Mouse (Mus musculus) limb, embryonic 11.5 days (tissue): ENCODE data around the gene Lmx1b. TPM values are rescaled to one million over a fixed set of nuclear protein-coding genes. Genes with fewer than 3 reads are reported as not detected.

Experiments
- ATAC-seq: fragments of 200-750 bp; cut with Nextera tagmentation; 2 replicates; pipeline ENCODE4 v1.8.0; 2017; ENCODE audit warnings: low read depth; ENCODE audit not compliant: insufficient number of reproducible peaks, low FRiP score, low TSS enrichment
- DNase-seq: peaks from one replicate; pipeline ENCODE4 v3.0.0-alpha.2; 2015; ENCODE audit warnings: low spot score
- H3K27ac ChIP-seq: fragments of 300-500 bp; sonication (generic); replicated peaks from 2 replicates; pipeline ENCODE4 v1.5.1; 2014; ENCODE audit warnings: low read depth, mild to moderate bottlenecking, low read length
- H3K27me3 ChIP-seq: fragments of 300-500 bp; sonication (generic); 2 replicates; pipeline ENCODE4 v1.6.1; 2014; ENCODE audit warnings: mild to moderate bottlenecking, low read length, mixed read lengths; ENCODE audit not compliant: control insufficient read depth, insufficient read depth
- H3K36me3 ChIP-seq: fragments of 300-500 bp; sonication (generic); 2 replicates; pipeline ENCODE4 v1.6.1; 2014; ENCODE audit warnings: mild to moderate bottlenecking, low read length, moderate library complexity, mixed read lengths; ENCODE audit not compliant: control insufficient read depth, insufficient read depth
- H3K4me1 ChIP-seq: fragments of 300-500 bp; sonication (generic); 2 replicates; pipeline ENCODE4 v1.6.1; 2014; ENCODE audit warnings: low read length, mixed read lengths; ENCODE audit not compliant: control insufficient read depth, insufficient read depth
- H3K4me2 ChIP-seq: fragments of 300-500 bp; sonication (generic); 2 replicates; pipeline ENCODE4 v1.6.1; 2014; ENCODE audit warnings: low read depth, mild to moderate bottlenecking, moderate library complexity; ENCODE audit not compliant: severe bottlenecking
- H3K4me3 ChIP-seq: fragments of 300-500 bp; sonication (generic); 2 replicates; pipeline ENCODE4 v1.5.1; 2014; ENCODE audit warnings: low read depth, low read length
- H3K9ac ChIP-seq: fragments of 300-500 bp; sonication (generic); 2 replicates; pipeline ENCODE4 v1.6.1; 2014; ENCODE audit warnings: mild to moderate bottlenecking, low read length
- H3K9me3 ChIP-seq: fragments of 300-500 bp; sonication (generic); 2 replicates; pipeline ENCODE4 v1.6.1; 2016; ENCODE audit warnings: low read length; ENCODE audit not compliant: control insufficient read depth
- WGBS: fragments of 180-500 bp; shearing (Covaris S2); extraction: QIAGEN DNeasy Blood & Tissue Kit; methylation state at CpG from one replicate; pipeline ENCODE4 v1.1.7; 2014; 5-methylcytosine and 5-hydroxymethylcytosine counted together
- polyA plus RNA-seq: library from polyadenylated mRNA; unstranded; fragments of >200 nt; fragmentation: Nextera tagmentation; extraction: Ambion mirVana; gene quantifications from 2 replicates; pipeline ENCODE4 v1.2.1, GENCODE M21; 2014

The Lmx1b gene
- polyA plus RNA-seq, 1 experiment from 2014 or later, result 10.2 TPM

DNA sequence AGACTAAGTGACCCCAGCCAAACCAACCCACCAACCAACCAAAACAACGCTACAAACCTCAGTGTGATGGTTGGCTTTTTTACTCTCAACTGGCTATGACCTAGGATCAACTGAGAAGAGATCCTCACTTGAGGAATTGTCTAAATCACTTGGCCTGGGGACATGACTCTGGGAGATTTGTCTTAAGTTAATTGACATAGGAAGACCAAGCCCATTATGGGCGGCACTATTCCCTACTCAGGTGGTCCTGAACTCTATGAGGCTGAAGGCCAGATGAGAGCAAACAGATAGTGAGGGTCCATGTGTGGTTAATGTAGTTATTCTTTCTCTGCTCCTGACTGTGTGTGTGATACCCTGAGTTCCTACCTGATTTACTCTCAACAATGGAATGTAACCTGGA is 92.7 kb downstream of the Lmx1b start:
- Histone ChIP-seq H3K4me3 (no peak overlapping the region), H3K27ac (no peak overlapping the region)

DNA sequence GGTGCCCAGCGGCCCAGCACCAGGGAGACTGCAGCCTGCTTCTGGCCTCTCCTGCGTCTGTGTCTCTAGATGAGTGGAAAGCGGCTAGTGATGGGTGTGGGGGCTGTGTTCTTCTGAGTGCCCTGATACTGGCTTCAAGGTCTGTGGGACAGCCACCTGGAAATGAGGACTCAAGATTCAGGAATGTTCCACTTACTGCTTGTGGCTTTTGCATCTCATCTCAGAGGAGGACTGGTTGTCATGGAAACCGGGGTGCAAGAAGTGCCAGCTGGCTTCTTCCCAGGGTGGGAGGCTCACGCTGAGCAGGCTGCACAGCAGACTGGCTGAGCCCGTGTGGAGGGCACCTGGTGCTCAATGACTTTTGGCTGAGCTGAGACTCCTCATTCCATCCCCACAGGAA is 93.4 kb downstream of the Lmx1b start:
- H3K27ac ChIP-seq, result peak overlapping the region; percentile 8; the same call in 1 of the 2 replicates

More for the DNA sequence above, 92.7 kb downstream of the Lmx1b start:
- Histone ChIP-seq H3K9ac (no peak overlapping the region), H3K4me2 (no peak overlapping the region), H3K36me3 (no peaks in the 10 kb centered on the region), H3K4me1 (peaks cover 27% of the 10 kb centered on the region), H3K9me3 (no peaks in the 10 kb centered on the region), H3K27me3 (peaks cover 17% of the 10 kb centered on the region)
- ATAC-seq, result no peak
- no peak for DNase-seq
- WGBS, result 94% methylated on average over 2 of the region's 2 CpGs

DNA sequence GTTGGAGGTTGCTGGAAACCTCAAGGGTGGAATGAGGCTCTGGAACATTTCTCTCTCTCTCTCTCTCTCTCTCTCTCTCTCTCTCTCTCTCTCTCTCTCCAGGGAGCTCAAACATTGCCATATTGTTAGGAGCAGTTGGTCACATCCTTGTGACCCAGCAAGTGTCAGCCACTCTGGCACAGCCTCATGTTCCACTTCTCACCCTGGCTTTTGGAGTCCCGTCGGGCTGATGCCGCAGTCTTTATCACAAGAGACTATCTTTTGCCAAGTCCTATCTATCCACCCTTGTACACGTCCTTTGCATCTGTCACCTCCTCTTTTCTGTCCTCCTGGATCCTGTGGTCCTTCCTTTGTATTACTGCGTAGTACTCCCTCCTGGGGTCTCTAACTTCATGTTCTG is 94.3 kb downstream of the Lmx1b start:
- H3K9me3 ChIP-seq, result no peaks in the 10 kb centered on the region
- no peak for DNase-seq
- peaks cover 17% of the 10 kb centered on the region for H3K27me3 ChIP-seq
- WGBS, result 80% methylated on average over 5 of the region's 5 CpGs
- H3K9ac ChIP-seq, result no peak overlapping the region
- peaks cover 27% of the 10 kb centered on the region for H3K4me1 ChIP-seq
- H3K4me2 ChIP-seq, result no peak overlapping the region
- H3K36me3 ChIP-seq, result no peaks in the 10 kb centered on the region
- H3K27ac ChIP-seq, result no peak overlapping the region
- no peak for ATAC-seq
- H3K4me3 ChIP-seq, result no peak overlapping the region

More for the DNA sequence above, 93.4 kb downstream of the Lmx1b start:
- WGBS, result 25% methylated on average over 6 of the region's 6 CpGs
- H3K4me1 ChIP-seq, result peaks cover 27% of the 10 kb centered on the region
- H3K9ac ChIP-seq, result no peak overlapping the region
- H3K36me3 ChIP-seq, result no peaks in the 10 kb centered on the region
- peaks cover 17% of the 10 kb centered on the region for H3K27me3 ChIP-seq
- peak; percentile 58 for DNase-seq
- no peak overlapping the region for H3K4me3 ChIP-seq
- ATAC-seq, result no peak; the same call in 1 of the 2 replicates
- H3K4me2 ChIP-seq, result 0 out of 2 replicates have a peak overlapping the region, but pooled peaks have one; percentile 4
- no peaks in the 10 kb centered on the region for H3K9me3 ChIP-seq

DNA sequence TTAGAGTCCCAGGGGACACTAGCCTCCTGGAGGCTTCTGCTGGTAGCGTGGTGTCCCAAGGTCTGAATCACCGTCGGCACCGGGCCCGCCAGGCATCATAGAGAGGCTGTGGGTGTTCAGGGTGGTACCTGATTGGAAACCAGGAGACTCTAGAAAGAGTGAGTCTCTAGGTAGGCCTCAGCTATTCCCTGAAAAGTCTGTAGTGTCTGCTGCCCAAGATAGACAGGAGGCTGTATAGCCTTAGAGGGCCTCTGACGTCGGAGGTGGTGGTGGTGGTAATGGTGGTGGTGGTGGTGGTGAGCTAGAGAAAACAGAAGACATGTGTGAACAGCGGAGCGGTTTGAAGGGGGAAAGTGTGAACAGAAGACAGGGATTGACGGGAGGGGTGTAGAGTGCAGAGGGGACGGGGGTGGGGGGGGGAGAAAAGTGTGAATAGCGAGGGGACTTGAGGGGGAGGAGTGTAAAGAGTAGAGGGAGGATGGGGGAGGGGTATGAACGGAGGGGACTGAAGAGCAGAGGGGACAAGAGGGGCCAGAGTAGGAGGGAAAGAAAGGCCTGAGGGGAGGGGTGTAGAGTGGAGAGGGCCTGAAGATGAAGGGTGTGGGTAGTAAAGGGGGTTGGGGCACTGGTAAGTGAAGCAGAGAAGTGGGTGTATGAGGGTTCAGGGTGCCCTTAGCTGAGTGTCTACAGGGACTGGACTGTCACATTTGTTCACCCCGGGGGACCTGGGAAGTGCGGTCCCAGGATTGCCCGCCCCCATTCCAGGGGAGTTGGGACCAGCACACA is 95.3 kb downstream of the Lmx1b start:
- H3K27ac ChIP-seq, result peak overlapping the region; percentile 72
- peaks cover 17% of the 10 kb centered on the region for H3K27me3 ChIP-seq

DNA sequence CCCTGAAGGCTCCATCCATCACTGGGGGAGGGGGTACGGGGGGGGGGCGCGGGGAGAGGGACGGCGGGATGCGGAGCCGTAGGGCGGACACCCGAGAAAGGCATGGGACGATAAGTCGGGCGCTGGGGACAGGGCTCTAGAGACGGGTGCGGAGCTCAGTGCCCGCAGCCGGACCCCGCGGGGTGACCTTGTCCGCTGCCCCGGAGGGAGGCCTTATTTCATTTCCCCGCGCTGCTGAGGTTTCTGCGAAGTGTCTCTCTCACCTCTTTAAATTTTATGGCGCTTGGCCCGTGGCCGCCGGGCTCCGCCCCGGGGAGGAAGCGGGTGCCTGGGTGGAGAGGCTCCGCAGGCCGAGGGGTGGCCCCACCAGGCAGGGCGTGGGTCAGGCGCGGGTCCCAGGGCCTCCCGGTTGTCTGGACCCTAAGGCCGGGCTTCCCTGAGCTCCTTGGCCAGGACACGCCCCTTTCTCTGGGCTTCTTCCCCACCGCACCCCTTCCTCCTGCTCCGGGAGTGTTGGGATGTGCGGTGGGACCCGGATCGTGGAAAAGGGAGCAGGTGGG is 96.0 kb downstream of the Lmx1b start:
- Histone ChIP-seq H3K36me3 (no peaks in the 10 kb centered on the region), H3K9me3 (no peaks in the 10 kb centered on the region), H3K4me2 (peak overlapping the region; percentile 73), H3K4me1 (peaks cover 27% of the 10 kb centered on the region), H3K27me3 (peaks cover 17% of the 10 kb centered on the region), H3K4me3 (peak overlapping the region; percentile 35), H3K27ac (peak overlapping the region; percentile 72), H3K9ac (peak overlapping the region; percentile 43; the same call in 1 of the 2 replicates)
- WGBS, result under 1% methylated on average over 40 of the region's 43 CpGs
- DNase-seq (peak; percentile 82), ATAC-seq (peak; percentile 71; the same call in 1 of the 2 replicates)

More for the DNA sequence above, 95.3 kb downstream of the Lmx1b start:
- peaks cover 27% of the 10 kb centered on the region for H3K4me1 ChIP-seq
- H3K9me3 ChIP-seq, result no peaks in the 10 kb centered on the region
- WGBS, result 14% methylated on average over 16 of the region's 16 CpGs
- H3K36me3 ChIP-seq, result no peaks in the 10 kb centered on the region
- ATAC-seq, result 0 out of 2 replicates have a peak, but pooled peaks have one; percentile 12
- H3K4me3 ChIP-seq, result peak overlapping the region; percentile 35
- H3K9ac ChIP-seq, result no peak overlapping the region
- DNase-seq, result no peak
- peak overlapping the region; percentile 73 for H3K4me2 ChIP-seq

DNA sequence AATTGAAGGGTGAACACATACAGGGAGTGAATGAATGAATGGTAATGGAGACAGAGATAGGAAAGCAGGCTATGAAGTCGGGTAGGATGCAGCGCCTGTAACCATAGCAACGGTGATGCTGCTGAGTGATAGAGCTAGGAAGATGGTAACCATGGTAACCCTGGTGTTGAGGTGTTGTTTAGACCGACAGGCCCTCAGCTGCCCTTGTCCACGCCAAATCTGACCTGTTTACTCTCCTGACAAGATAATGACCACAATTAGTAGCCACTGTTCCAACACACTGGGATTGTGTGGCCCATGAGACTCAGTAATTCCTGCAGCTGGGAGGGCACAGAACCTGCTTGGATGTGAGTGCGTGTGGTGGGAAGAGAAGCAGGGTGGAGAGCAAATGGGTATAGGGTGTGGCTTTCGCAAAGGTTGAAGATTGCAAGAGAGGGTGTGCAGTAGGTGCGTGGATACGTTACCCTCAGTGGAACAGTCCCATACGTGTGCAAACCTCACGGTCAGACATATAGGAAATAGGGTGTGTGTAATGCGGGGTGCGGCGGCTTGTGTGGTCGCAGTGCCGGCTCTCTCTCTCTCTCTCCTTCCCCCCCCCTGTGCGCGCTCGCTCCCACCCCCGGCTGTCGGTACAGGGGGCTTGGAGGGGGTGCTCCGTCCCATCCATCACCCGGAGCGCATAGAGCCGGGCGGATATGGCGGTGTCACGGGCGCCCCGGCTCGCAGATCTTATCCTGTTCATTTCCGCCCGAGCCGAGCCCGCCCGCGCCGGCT is 96.7 kb downstream of the Lmx1b start:
- peaks cover 17% of the 10 kb centered on the region for H3K27me3 ChIP-seq
- ATAC-seq, result peak; percentile 58; the same call in 1 of the 2 replicates
- H3K9ac ChIP-seq, result peak overlapping the region; percentile 43; the same call in 1 of the 2 replicates
- WGBS, result under 1% methylated on average over 38 of the region's 38 CpGs
- peak overlapping the region; percentile 35 for H3K4me3 ChIP-seq
- DNase-seq, result peak; percentile 73
- H3K27ac ChIP-seq, result peak overlapping the region; percentile 72; the same call in 1 of the 2 replicates
- H3K36me3 ChIP-seq, result no peaks in the 10 kb centered on the region
- H3K9me3 ChIP-seq, result no peaks in the 10 kb centered on the region
- H3K4me1 ChIP-seq, result peaks cover 27% of the 10 kb centered on the region
- H3K4me2 ChIP-seq, result peak overlapping the region; percentile 73

DNA sequence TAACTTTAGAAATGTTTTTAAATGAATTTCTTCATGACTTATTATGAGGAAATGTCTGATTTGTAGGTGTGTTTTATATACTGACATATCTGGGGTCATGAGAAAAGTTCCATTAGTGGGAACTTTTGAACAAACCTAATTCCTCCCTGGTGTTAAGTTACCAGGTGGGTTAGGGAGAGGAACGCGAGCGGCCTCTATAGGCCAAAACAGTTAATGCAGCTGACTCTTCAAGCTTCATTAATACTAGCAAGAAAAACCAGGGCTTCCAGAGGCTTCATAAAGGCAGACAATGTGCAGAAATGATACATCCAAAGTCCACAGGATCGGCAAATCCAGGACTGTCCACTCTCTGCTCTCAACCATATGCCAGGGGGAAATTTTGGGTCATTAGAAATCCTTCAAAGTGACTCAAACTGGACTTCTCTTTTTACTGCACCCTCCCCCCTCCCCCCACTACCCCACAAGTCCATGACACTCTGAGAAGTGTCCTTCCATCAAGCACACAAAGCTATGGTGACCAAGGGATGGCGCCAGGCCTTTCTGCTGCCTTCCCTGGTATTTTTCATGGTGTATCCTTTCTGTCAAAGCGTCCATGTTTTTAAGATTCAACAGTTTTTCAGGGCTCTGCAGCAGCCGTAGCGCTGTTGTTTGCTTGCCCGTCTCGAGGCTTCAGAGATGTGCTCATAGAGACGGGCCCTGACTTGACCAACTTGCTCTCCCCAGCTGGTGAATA is 97.4 kb downstream of the Lmx1b start:
- Histone ChIP-seq H3K4me2 (peak overlapping the region; percentile 73), H3K4me1 (peaks cover 27% of the 10 kb centered on the region), H3K4me3 (peak overlapping the region; percentile 35; the same call in 1 of the 2 replicates), H3K36me3 (no peaks in the 10 kb centered on the region), H3K9me3 (no peaks in the 10 kb centered on the region), H3K27me3 (peaks cover 17% of the 10 kb centered on the region), H3K27ac (no peak overlapping the region), H3K9ac (no peak overlapping the region)
- 5% methylated on average over 11 of the region's 11 CpGs for WGBS
- ATAC-seq (no peak), DNase-seq (peak; percentile 88)
